Mouse (Mus musculus) spleen, adult 12 weeks (tissue): ENCODE measurements around the gene Aox1.

Experiments used
- DNase-seq: peaks from one replicate; pipeline ENCODE4 v3.0.0; 2022; ENCODE audit warnings: low spot score

The Aox1 gene

GRCm38 (mm10) chr1:58065606-58066005 is 35.9 kb downstream of the Aox1 start:
- DNase-seq: no peak

GRCm38 (mm10) chr1:58069181-58069580 is 39.5 kb downstream of the Aox1 start:
- DNase-seq: no peak

GRCm38 (mm10) chr1:58070091-58070490 is 40.4 kb downstream of the Aox1 start:
- DNase-seq: no peak

GRCm38 (mm10) chr1:58071006-58071405 is 41.3 kb downstream of the Aox1 start:
- no peak for DNase-seq

GRCm38 (mm10) chr1:58071509-58071908 is 41.8 kb downstream of the Aox1 start:
- no peak for DNase-seq

GRCm38 (mm10) chr1:58072416-58072815 is 42.7 kb downstream of the Aox1 start:
- DNase-seq: no peak

- DNase-seq: no peak
Observed at GRCm38 (mm10) chr1:58072991-58073730, 43.4 kb downstream of the Aox1 start.

GRCm38 (mm10) chr1:58074266-58074665 is 44.5 kb downstream of the Aox1 start:
- no peak for DNase-seq

- no peak for DNase-seq
Observed at GRCm38 (mm10) chr1:58077882-58078281, 48.2 kb downstream of the Aox1 start.

- no peak for DNase-seq
Observed at GRCm38 (mm10) chr1:58078390-58078789, 48.7 kb downstream of the Aox1 start.

GRCm38 (mm10) chr1:58079689-58080088 is 50.0 kb downstream of the Aox1 start:
- DNase-seq: no peak

GRCm38 (mm10) chr1:58080446-58080845 is 50.7 kb downstream of the Aox1 start:
- no peak for DNase-seq

- no peak for DNase-seq
Observed at GRCm38 (mm10) chr1:58081356-58081755, 51.6 kb downstream of the Aox1 start.

- no peak for DNase-seq
Observed at GRCm38 (mm10) chr1:58089316-58089715, 59.6 kb downstream of the Aox1 start.

- no peak for DNase-seq
Observed at GRCm38 (mm10) chr1:58090191-58090590, 60.5 kb downstream of the Aox1 start.

- DNase-seq: no peak
Observed at GRCm38 (mm10) chr1:58091213-58091612, 61.5 kb downstream of the Aox1 start.

GRCm38 (mm10) chr1:58091992-58092560 is 62.3 kb downstream of the Aox1 start:
- DNase-seq: no peak

GRCm38 (mm10) chr1:58097338-58097737 is 67.6 kb downstream of the Aox1 start:
- no peak for DNase-seq

- no peak for DNase-seq
Observed at GRCm38 (mm10) chr1:58099119-58099518, 69.4 kb downstream of the Aox1 start.

- no peak for DNase-seq
Observed at GRCm38 (mm10) chr1:58101531-58102146, 71.9 kb downstream of the Aox1 start.

GRCm38 (mm10) chr1:58102494-58102893 is 72.8 kb downstream of the Aox1 start:
- no peak for DNase-seq

GRCm38 (mm10) chr1:58105685-58106084 is 76.0 kb downstream of the Aox1 start:
- DNase-seq: no peak

- no peak for DNase-seq
Observed at GRCm38 (mm10) chr1:58107066-58107465, 77.3 kb downstream of the Aox1 start.
